Mouse (Mus musculus): ENCODE measurements around the gene Vmn1r88.
"Not testable (repeated sequence)": the region's sequence is repeated elsewhere in the genome, so short reads cannot be mapped to it uniquely, and the experiment has no call there.

Vmn1r88 gene

DNA sequence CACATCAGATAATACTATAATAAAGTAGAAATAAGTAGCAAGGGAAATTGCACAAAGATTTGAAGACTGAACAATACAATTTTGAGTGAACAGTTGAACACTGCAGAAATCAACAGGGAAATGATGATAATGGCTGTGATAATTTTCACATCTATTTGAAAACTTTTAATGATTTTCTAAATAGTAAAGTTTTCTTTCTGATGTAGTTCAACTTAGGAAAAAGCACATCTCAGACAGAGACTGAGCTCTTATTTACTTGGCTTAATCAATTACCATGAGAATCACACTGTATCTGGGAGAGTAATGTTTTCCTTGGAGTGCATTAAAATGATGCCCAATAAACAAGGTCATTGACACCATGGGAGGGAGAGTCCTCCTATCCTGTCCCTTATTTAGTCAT, at the start of gene Vmn1r88:
Gene Vmn1r88 (plus strand): TSS at position 301 of the 400 bp plus-strand sequence.
- no peak for DNase-seq (ENCODE audit: low read depth, low spot score)

DNA sequence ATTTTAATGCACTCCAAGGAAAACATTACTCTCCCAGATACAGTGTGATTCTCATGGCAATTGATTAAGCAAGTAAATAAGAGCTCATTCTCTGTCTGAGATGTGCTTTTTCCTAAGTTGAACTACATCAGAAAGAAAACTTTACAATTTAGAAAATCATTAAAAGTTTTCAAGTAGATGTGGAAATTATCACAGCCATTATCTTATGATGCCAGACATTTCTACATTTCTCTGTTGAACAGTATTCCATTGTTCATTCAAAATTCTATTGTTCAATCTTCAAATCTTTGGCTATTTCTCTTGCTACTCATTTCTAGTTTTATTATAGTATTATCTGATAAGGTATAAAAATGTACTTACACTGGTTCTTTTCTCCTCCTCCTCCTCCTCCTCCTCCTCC, 39.6 kb upstream of the Vmn1r88 start, which contains the start of gene Vmn1r86:
Gene Vmn1r86 (minus strand): TSS at position 101 of the 400 bp plus-strand sequence.
- no peak for DNase-seq (ENCODE audit: low read depth, low spot score)

DNA sequence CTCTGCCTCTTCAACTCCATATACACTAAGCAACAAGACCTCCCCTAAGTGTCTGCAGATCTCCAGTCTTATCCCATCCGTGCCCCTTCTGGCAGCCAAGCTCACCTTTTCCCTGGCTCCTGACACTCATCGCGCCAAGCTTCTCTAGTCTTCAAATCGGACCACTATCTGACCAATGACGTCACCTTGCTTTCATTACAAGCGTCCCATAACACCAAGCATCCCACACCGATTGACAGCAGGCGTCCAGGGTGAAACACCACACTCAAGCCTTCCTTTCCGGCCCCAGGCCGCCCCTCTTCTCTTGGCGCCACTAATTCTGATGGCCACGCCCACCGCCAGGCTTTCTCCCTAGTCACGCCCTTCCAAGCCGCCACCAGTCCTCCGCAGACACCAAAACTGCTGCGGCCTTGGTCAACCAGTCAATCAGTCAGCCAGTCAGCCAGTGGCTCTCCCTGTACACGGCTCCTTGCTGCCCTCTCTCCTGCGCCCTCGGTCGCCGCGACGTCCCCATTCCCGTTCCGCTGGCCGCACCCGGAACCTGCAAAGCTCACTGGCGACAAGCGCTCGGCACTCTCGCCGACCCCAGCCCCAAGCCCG, 35.7 kb upstream of the Vmn1r88 start:
- not testable (repeated sequence) for DNase-seq (ENCODE audit: low read depth, low spot score)

DNA sequence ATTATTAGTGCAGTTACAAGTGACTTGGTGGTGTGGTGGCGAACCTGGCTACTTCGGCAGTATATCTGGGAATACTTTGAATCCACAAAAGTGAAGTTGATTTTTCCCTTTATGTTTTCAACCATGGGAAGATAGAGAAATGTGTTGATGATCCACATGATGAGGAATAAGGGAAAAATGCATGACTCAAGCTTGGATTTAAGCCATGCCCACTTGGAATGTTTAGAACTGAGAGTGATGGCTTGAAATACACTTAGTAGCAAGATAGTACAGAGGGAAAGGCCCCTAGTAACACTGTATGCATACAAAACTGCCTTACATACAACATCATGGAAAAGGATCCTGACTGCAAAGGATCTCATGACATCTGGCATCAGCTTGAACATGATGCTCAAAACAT, 27.5 kb upstream of the Vmn1r88 start:
- no peak for DNase-seq (ENCODE audit: low read depth, low spot score)

DNA sequence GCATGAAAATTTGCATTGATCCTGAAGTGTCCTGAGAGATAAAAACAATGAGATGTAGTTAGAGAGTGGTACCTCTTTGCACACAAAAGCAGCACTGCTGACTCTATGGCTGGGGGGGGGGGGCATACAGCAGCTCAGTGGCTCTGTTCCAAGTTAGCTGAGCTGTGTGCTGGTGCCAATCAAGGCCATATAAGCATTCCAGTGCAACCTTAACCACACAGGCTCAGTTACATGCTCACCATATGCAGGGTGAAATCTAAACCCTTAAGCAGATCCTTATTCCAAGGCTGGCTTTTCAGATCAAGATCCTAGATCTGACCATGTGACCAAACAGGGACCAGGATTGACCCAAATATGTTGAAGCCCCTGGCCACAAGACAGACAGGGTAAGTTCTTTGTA, 22.0 kb upstream of the Vmn1r88 start:
- DNase-seq (ENCODE audit: low read depth, low spot score): no peak

DNA sequence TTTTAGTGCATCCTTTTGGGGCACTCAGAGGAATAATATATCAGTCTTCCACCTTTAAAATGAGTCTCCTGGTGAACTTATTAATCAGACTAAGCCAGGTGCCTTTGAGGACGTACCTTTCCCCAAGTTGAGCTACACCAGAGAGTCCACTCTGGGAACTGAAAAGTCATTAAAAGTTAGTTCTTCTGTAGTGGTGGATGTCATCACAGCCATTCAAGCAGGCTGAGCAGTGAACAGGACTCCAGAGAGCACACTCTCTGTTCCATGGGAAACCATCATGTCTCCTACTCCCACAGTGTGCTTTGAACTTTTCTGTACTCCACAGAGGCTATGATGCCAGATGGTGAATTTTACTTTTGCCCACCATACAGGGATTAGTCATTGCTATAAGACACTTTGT, 19.3 kb upstream of the Vmn1r88 start, which contains the start of gene Vmn1r87:
Gene Vmn1r87 (minus strand): TSS at position 101 of the 400 bp plus-strand sequence.
- DNase-seq (ENCODE audit: low read depth, low spot score): no peak

DNA sequence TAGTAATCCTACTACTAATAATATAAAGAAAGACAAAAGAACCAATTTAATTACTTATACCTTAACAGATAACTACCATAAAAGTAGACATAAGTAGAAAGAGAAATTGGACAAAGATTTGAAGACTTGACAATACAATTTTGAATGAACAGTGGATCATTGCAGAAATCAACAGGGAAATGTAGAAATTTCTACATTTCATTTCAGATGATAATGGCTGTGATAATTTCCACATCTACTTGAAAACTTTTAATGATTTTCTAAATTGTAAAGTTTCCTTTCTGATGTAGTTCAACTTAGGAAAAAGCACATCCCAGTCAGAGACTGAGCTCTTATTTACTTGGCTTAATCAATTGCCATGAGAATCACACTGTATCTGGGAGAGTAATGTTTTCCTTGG, 53.4 kb downstream of the Vmn1r88 start, which contains the start of gene Vmn1r89:
Gene Vmn1r89 (plus strand): TSS at position 301 of the 400 bp plus-strand sequence.
- no peak for DNase-seq (ENCODE audit: low read depth, low spot score)
